Mouse (Mus musculus) liver, embryonic 15.5 days (tissue): ENCODE results near the gene Psmd9. TPM values are rescaled to one million over a fixed set of nuclear protein-coding genes. Genes with fewer than 3 reads are reported as not detected.

Source experiments
- ATAC-seq: fragments of 200-750 bp; cut with Nextera tagmentation; 2 replicates; pipeline ENCODE4 v1.8.0; 2017; ENCODE audit warnings: moderate number of reproducible peaks, mild to moderate bottlenecking, moderate library complexity; ENCODE audit not compliant: insufficient read depth
- H3K27ac ChIP-seq: fragments of 300-500 bp; sonication (generic); replicated peaks from 2 replicates; pipeline ENCODE4 v1.5.1; 2015; ENCODE audit warnings: mild to moderate bottlenecking, inconsistent platforms
- H3K27me3 ChIP-seq: fragments of 300-500 bp; sonication (generic); 2 replicates; pipeline ENCODE4 v1.6.1; 2015; ENCODE audit warnings: mild to moderate bottlenecking, inconsistent platforms
- H3K36me3 ChIP-seq: fragments of 300-500 bp; sonication (generic); replicated peaks from 2 replicates; pipeline ENCODE4 v1.6.1; 2015; ENCODE audit warnings: moderate library complexity, mild to moderate bottlenecking, inconsistent platforms
- H3K4me1 ChIP-seq: fragments of 300-500 bp; sonication (generic); replicated peaks from 2 replicates; pipeline ENCODE4 v1.6.1; 2015; ENCODE audit warnings: inconsistent platforms
- H3K4me2 ChIP-seq: fragments of 300-500 bp; sonication (generic); 2 replicates; pipeline ENCODE4 v1.6.1; 2015; ENCODE audit warnings: moderate library complexity, mild to moderate bottlenecking, inconsistent platforms
- H3K4me3 ChIP-seq: fragments of 300-500 bp; sonication (generic); replicated peaks from 2 replicates; pipeline ENCODE4 v1.5.1; 2015; ENCODE audit warnings: mild to moderate bottlenecking, inconsistent platforms
- H3K9ac ChIP-seq: fragments of 300-500 bp; sonication (generic); 2 replicates; pipeline ENCODE4 v1.6.1; 2015; ENCODE audit warnings: moderate library complexity, mild to moderate bottlenecking, inconsistent platforms
- H3K9me3 ChIP-seq: fragments of 300-500 bp; sonication (generic); replicated peaks from 2 replicates; pipeline ENCODE4 v1.6.1; 2016; ENCODE audit warnings: inconsistent platforms
- WGBS: fragments of 180-500 bp; shearing (Covaris S2); methylation state at CpG from one replicate; pipeline ENCODE4 v1.1.7; 2015; ENCODE audit warnings: mixed read lengths; ENCODE audit not compliant: insufficient replicate concordance; 5-methylcytosine and 5-hydroxymethylcytosine counted together
- polyA plus RNA-seq: library from polyadenylated mRNA; unstranded; fragments of >200 nt; fragmentation: Nextera tagmentation; extraction: Ambion mirVana; gene quantifications from 2 replicates; pipeline ENCODE4 v1.2.1, GENCODE M21; 2015

The Psmd9 gene
- polyA plus RNA-seq, 1 experiment from 2014 or later, result 70.1 TPM

DNA sequence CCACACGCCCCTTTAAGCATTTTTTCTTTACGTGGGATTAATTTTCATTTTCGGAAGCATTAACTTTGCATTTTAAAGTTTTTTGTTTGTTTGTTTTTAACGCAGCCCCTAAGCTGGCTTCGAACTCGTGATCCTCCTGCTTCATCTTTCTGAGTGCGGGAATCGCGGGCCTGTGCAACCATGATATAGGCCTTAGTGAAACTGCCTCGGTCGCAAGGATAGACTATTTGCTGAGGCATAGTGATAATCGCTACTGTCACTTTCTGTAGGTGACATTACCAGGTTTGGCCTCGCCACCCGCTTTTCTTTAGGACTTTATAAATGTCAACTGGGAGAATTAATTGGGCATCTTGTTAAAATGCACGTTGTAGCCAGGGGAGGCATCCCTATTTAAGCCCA lies 59.3 kb downstream of the Psmd9 start:
- Histone ChIP-seq H3K36me3 (peaks cover 14% of the 10 kb centered on the region), H3K4me2 (peak overlapping the region; percentile 82), H3K9ac (peak overlapping the region; percentile 95), H3K27me3 (no peaks in the 10 kb centered on the region), H3K4me1 (peaks cover 56% of the 10 kb centered on the region), H3K4me3 (peak overlapping the region; percentile 94), H3K27ac (peak overlapping the region; percentile 86), H3K9me3 (no peaks in the 10 kb centered on the region)
- ATAC-seq, result no peak; the same call in 1 of the 2 replicates
- 5% methylated on average over 15 of the region's 15 CpGs for WGBS

DNA sequence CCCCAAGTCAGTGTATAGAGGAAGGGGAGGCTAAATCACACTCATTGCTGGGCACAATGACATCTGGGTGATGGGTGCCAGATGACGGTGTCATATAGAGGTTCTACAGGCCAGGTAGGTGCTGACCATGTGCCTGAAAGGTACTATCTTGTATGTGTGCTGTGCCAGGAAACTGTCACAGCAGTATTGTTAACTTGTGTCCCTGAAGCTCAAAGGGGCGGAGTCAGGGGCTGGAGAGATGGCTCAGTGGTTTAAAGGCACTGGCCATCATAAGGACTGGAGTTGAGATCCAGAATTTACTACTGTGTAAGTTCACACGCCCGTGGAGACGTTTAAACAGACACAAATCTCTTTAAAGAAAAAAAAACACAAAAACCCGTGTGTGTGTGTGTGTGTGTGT lies 60.1 kb downstream of the Psmd9 start:
- H3K27me3 ChIP-seq, result no peaks in the 10 kb centered on the region
- ATAC-seq, result no peak
- H3K36me3 ChIP-seq, result peaks cover 14% of the 10 kb centered on the region
- peak overlapping the region; percentile 86 for H3K27ac ChIP-seq
- H3K4me3 ChIP-seq, result peak overlapping the region; percentile 94
- peak overlapping the region; percentile 82 for H3K4me2 ChIP-seq
- H3K9ac ChIP-seq, result peak overlapping the region; percentile 95
- H3K4me1 ChIP-seq, result peaks cover 57% of the 10 kb centered on the region
- WGBS, result 76% methylated on average over 6 of the region's 6 CpGs
- H3K9me3 ChIP-seq, result no peaks in the 10 kb centered on the region

DNA sequence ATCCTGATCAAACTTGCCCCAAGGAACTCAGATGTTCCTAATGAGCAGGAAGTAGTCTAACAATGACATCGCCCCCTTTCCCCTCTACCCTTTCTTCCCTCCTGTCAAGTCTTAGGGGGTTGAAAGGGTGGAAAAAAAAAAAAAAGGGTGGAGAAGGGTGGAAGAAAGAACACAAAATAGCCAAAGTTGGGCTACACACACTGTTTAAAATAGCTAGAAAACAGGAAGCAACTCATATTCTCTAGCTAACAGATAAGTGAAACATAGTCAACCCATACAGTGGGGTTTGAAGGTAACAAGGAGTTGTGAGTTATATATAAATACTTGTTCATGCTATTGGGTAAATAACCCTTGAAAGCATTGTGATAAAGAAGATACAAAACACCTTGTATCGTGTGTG lies 63.0 kb downstream of the Psmd9 start:
- no peak overlapping the region for H3K27ac ChIP-seq
- H3K9ac ChIP-seq, result no peak overlapping the region
- H3K36me3 ChIP-seq, result peaks cover 42% of the 10 kb centered on the region
- WGBS, result 62% methylated on average over 2 of the region's 2 CpGs
- H3K4me1 ChIP-seq, result peaks cover 50% of the 10 kb centered on the region
- no peak overlapping the region for H3K4me3 ChIP-seq
- H3K27me3 ChIP-seq, result no peaks in the 10 kb centered on the region
- H3K9me3 ChIP-seq, result no peaks in the 10 kb centered on the region
- no peak overlapping the region for H3K4me2 ChIP-seq
- ATAC-seq, result no peak

- peaks cover 76% of the 10 kb centered on the region for H3K36me3 ChIP-seq
- no peaks in the 10 kb centered on the region for H3K9me3 ChIP-seq
- no peak overlapping the region for H3K27ac ChIP-seq
- H3K9ac ChIP-seq, result no peak overlapping the region
- no peak overlapping the region for H3K4me3 ChIP-seq
- ATAC-seq, result peak; percentile 42; the same call in 1 of the 2 replicates
- WGBS, result 58% methylated on average over 2 of the region's 2 CpGs
- H3K4me2 ChIP-seq, result no peak overlapping the region
- H3K27me3 ChIP-seq, result no peaks in the 10 kb centered on the region
- H3K4me1 ChIP-seq, result peaks cover 21% of the 10 kb centered on the region
These were observed 66.5 kb downstream of the Psmd9 start for GRCm38 (mm10) chr5:123235731-123236130.

GRCm38 (mm10) chr5:123236426-123236825 lies 67.2 kb downstream of the Psmd9 start:
- Histone ChIP-seq H3K4me2 (no peak overlapping the region), H3K27ac (no peak overlapping the region), H3K36me3 (peaks cover 76% of the 10 kb centered on the region), H3K4me3 (no peak overlapping the region), H3K9ac (no peak overlapping the region), H3K27me3 (no peaks in the 10 kb centered on the region), H3K4me1 (peaks cover 19% of the 10 kb centered on the region), H3K9me3 (no peaks in the 10 kb centered on the region)
- no peak for ATAC-seq
- 84% methylated on average over 9 of the region's 9 CpGs for WGBS

DNA sequence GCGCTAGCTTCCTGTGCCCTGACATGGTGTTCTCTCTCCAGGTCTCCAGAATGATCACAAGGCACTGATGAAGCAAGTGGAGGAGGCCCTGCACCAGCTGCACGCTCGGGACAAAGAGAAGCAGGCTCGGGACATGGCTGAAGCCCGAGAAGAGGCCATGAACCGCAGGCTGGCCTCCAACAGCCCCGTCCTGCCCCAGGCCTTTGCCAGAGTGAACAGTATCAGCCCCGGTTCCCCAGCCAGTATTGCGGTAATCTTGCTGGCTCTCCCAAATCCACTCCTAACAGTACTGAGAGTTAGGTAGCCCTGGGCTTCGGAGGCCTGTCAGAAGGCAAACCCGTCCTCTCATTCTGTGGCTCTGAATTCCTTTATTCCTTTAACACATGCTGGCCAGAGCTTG lies 70.3 kb downstream of the Psmd9 start:
- Histone ChIP-seq H3K4me1 (peaks cover 8% of the 10 kb centered on the region), H3K27me3 (no peaks in the 10 kb centered on the region), H3K9me3 (no peaks in the 10 kb centered on the region), H3K4me3 (no peak overlapping the region), H3K4me2 (no peak overlapping the region), H3K36me3 (peaks cover 99% of the 10 kb centered on the region), H3K27ac (no peak overlapping the region), H3K9ac (no peak overlapping the region)
- WGBS, result 85% methylated on average over 11 of the region's 11 CpGs
- ATAC-seq, result no peak

GRCm38 (mm10) chr5:123245518-123245917 lies 76.3 kb downstream of the Psmd9 start:
- no peaks in the 10 kb centered on the region for H3K4me1 ChIP-seq
- H3K9ac ChIP-seq, result no peak overlapping the region
- H3K4me2 ChIP-seq, result no peak overlapping the region
- H3K9me3 ChIP-seq, result no peaks in the 10 kb centered on the region
- H3K36me3 ChIP-seq, result peaks cover 61% of the 10 kb centered on the region
- H3K27me3 ChIP-seq, result no peaks in the 10 kb centered on the region
- ATAC-seq, result no peak
- H3K27ac ChIP-seq, result no peak overlapping the region
- WGBS, result 37% methylated on average over 4 of the region's 4 CpGs
- H3K4me3 ChIP-seq, result no peak overlapping the region

- Histone ChIP-seq H3K27me3 (peaks cover 23% of the 10 kb centered on the region), H3K4me1 (peaks cover 6% of the 10 kb centered on the region; the same call in 1 of the 2 replicates), H3K36me3 (peaks cover 14% of the 10 kb centered on the region; the same call in 1 of the 2 replicates), H3K4me3 (no peak overlapping the region), H3K9me3 (no peaks in the 10 kb centered on the region), H3K4me2 (no peak overlapping the region), H3K27ac (no peak overlapping the region), H3K9ac (no peak overlapping the region)
- no peak for ATAC-seq
- 60% methylated on average over 8 of the region's 8 CpGs for WGBS
These were observed 82.2 kb downstream of the Psmd9 start for GRCm38 (mm10) chr5:123251390-123251789.

- Histone ChIP-seq H3K27ac (no peak within 1 kb of the TSS), H3K9ac (no peak within 1 kb of the TSS), H3K4me3 (no peak within 1 kb of the TSS), H3K9me3 (no peaks in the 10 kb centered on the region), H3K4me1 (peaks cover 6% of the 10 kb centered on the region; the same call in 1 of the 2 replicates), H3K4me2 (peak within 1 kb of the TSS; percentile 31), H3K27me3 (peaks cover 23% of the 10 kb centered on the region), H3K36me3 (peaks cover 14% of the 10 kb centered on the region; the same call in 1 of the 2 replicates)
- no peak for ATAC-seq
- 7% methylated on average over 18 of the region's 18 CpGs for WGBS
These were observed 82.6 kb downstream of the Psmd9 start, which contains the start of gene Wdr66 for GRCm38 (mm10) chr5:123251834-123252233. Wdr66 (plus strand) TSS chr5:123252102.

- H3K4me1 ChIP-seq, result peaks cover 6% of the 10 kb centered on the region; the same call in 1 of the 2 replicates
- no peak overlapping the region; the same call in none of the 2 replicates for H3K4me2 ChIP-seq
- no peak overlapping the region for H3K9ac ChIP-seq
- 31% methylated on average over 23 of the region's 23 CpGs for WGBS
- H3K27me3 ChIP-seq, result peaks cover 29% of the 10 kb centered on the region
- no peak overlapping the region for H3K27ac ChIP-seq
- ATAC-seq, result no peak
- H3K36me3 ChIP-seq, result no peaks in the 10 kb centered on the region
- no peaks in the 10 kb centered on the region for H3K9me3 ChIP-seq
- no peak overlapping the region for H3K4me3 ChIP-seq
These were observed 87.9 kb downstream of the Psmd9 start for GRCm38 (mm10) chr5:123256841-123257755.

- Histone ChIP-seq H3K4me1 (peaks cover 6% of the 10 kb centered on the region; the same call in 1 of the 2 replicates), H3K27ac (no peak overlapping the region), H3K36me3 (no peaks in the 10 kb centered on the region), H3K4me3 (no peak overlapping the region), H3K4me2 (no peak overlapping the region), H3K9me3 (no peaks in the 10 kb centered on the region), H3K27me3 (peaks cover 16% of the 10 kb centered on the region), H3K9ac (no peak overlapping the region)
- WGBS, result 47% methylated on average over 5 of the region's 5 CpGs
- ATAC-seq, result no peak
These were observed 89.8 kb downstream of the Psmd9 start for GRCm38 (mm10) chr5:123258990-123259389.
